Mouse (Mus musculus): Measurements from ENCODE around the gene Atf6. TPM values are rescaled to one million over a fixed set of nuclear protein-coding genes. Genes with fewer than 3 reads are reported as not detected.

Gene Atf6
- total and polyA plus RNA-seq, 3 experiments: 11.7 to 16.4 TPM; not detected in 1

- H3K9ac ChIP-seq (ENCODE audit: control insufficient read depth, low read depth, low read length, poor library complexity, severe bottlenecking): no peak overlapping the region
- no peak overlapping the region for H3K27ac ChIP-seq (ENCODE audit: control insufficient read depth, low read depth, low read length)
- H3K9me3 ChIP-seq (replicated peaks; ENCODE audit: insufficient read depth, low read length): no peaks in the 10 kb centered on the region
- TF ChIP-seq ZKSCAN1 (IDR thresholded peaks at IDR 0.05; ENCODE audit: low read depth, low read length) (no peak), MAFK (IDR thresholded peaks at IDR 0.05; ENCODE audit: borderline replicate concordance, low read depth, low read length) (no peak), CHD2 (IDR thresholded peaks at IDR 0.05; ENCODE audit: low read length) (no peak), BHLHE40 (IDR thresholded peaks at IDR 0.05; ENCODE audit: borderline replicate concordance, low read depth, low read length) (no peak), GATA1 (IDR thresholded peaks at IDR 0.05; ENCODE audit: low read depth, low read length) (no peak), RCOR1 (IDR thresholded peaks at IDR 0.05; ENCODE audit: low read depth, low read length) (no peak), POLR2A (IDR thresholded peaks at IDR 0.05; ENCODE audit: control insufficient read depth in 1 of 2, insufficient read depth in 1 of 2, low read depth in 1 of 2, low read length in 2 of 2, poor library complexity in 1 of 2) (no peak), MXI1 (IDR thresholded peaks at IDR 0.05; ENCODE audit: low read depth, low read length) (no peak), MYB (IDR thresholded peaks at IDR 0.05; ENCODE audit: low read depth, low read length) (no peak), EP300 (IDR thresholded peaks at IDR 0.05; ENCODE audit: low read depth in 1 of 2, low read length in 2 of 2) (no peak), ELF1 (IDR thresholded peaks at IDR 0.05; ENCODE audit: low read depth, low read length) (no peak), POLR2AphosphoS5 (IDR thresholded peaks at IDR 0.05; ENCODE audit: borderline replicate concordance, low read depth, low read length) (no peak), GABPA (IDR thresholded peaks at IDR 0.05; ENCODE audit: low read depth, low read length) (no peak)
- H3K36me3 ChIP-seq (ENCODE audit: control insufficient read depth in 1 of 2, insufficient read depth in 2 of 2, low read length in 2 of 2): peaks cover 5 to 19% of the 10 kb centered on the region in 2 experiments
- H3K27me3 ChIP-seq (ENCODE audit: control insufficient read depth in 1 of 2, insufficient read depth in 2 of 2, low read length in 2 of 2): no peaks in the 10 kb centered on the region
- H3K4me3 ChIP-seq (ENCODE audit: control insufficient read depth in 1 of 2, insufficient read depth in 1 of 2, low read depth in 2 of 2, low read length in 2 of 2): no peak overlapping the region
- peaks cover 7 to 8% of the 10 kb centered on the region in 2 experiments for H3K4me1 ChIP-seq (ENCODE audit: control insufficient read depth in 1 of 2, insufficient read depth in 2 of 2, low read length in 2 of 2)
- no peak for DNase-seq (ENCODE audit: low read depth, low spot score)
- H3K79me2 ChIP-seq (ENCODE audit: control insufficient read depth, insufficient read depth, low read length, poor library complexity): peaks cover 11% of the 10 kb centered on the region
Measured at GRCm38 (mm10) chr1:170871402-170871801, 3.8 kb upstream of the Atf6 start.

GRCm38 (mm10) chr1:170868905-170869283 lies 1.3 kb upstream of the Atf6 start:
- no peaks in the 10 kb centered on the region for H3K9me3 ChIP-seq (replicated peaks; ENCODE audit: insufficient read depth, low read length)
- peaks cover 0 to 23% of the 10 kb centered on the region in 2 experiments; a peak in 2 of 4 replicates for H3K36me3 ChIP-seq (ENCODE audit: control insufficient read depth in 1 of 2, insufficient read depth in 2 of 2, low read length in 2 of 2)
- H3K27me3 ChIP-seq (ENCODE audit: control insufficient read depth in 1 of 2, insufficient read depth in 2 of 2, low read length in 2 of 2): no peaks in the 10 kb centered on the region
- DNase-seq (ENCODE audit: low read depth, low spot score): no peak
- no peak for TF ChIP-seq TCF12 (IDR thresholded peaks at IDR 0.05; ENCODE audit: low read depth, low read length)
- TF ChIP-seq ELF1 (IDR thresholded peaks at IDR 0.05; ENCODE audit: low read depth, low read length): no peak
- H3K27ac ChIP-seq (ENCODE audit: control insufficient read depth, low read depth, low read length): peak overlapping the region; percentile 58
- H3K4me1 ChIP-seq (ENCODE audit: control insufficient read depth in 1 of 2, insufficient read depth in 2 of 2, low read length in 2 of 2): peaks cover 0 to 9% of the 10 kb centered on the region in 2 experiments; a peak in 1 of 4 replicates
- peaks cover 25% of the 10 kb centered on the region for H3K79me2 ChIP-seq (ENCODE audit: control insufficient read depth, insufficient read depth, low read length, poor library complexity)
- H3K9ac ChIP-seq (ENCODE audit: control insufficient read depth, low read depth, low read length, poor library complexity, severe bottlenecking): peak overlapping the region; percentile 94
- H3K4me3 ChIP-seq (ENCODE audit: control insufficient read depth in 1 of 2, insufficient read depth in 1 of 2, low read depth in 2 of 2, low read length in 2 of 2): peak overlapping the region; percentile 63 to 87

Data from MEL (cell line).